Mouse (Mus musculus): ENCODE measurements at regions not wholly inside any gene's neighbourhood (a gene's known extent, or its start where the extent isn't known, plus 50 kb on each side); places are given as distances from the start of the nearest gene placed in this dataset.

DNA sequence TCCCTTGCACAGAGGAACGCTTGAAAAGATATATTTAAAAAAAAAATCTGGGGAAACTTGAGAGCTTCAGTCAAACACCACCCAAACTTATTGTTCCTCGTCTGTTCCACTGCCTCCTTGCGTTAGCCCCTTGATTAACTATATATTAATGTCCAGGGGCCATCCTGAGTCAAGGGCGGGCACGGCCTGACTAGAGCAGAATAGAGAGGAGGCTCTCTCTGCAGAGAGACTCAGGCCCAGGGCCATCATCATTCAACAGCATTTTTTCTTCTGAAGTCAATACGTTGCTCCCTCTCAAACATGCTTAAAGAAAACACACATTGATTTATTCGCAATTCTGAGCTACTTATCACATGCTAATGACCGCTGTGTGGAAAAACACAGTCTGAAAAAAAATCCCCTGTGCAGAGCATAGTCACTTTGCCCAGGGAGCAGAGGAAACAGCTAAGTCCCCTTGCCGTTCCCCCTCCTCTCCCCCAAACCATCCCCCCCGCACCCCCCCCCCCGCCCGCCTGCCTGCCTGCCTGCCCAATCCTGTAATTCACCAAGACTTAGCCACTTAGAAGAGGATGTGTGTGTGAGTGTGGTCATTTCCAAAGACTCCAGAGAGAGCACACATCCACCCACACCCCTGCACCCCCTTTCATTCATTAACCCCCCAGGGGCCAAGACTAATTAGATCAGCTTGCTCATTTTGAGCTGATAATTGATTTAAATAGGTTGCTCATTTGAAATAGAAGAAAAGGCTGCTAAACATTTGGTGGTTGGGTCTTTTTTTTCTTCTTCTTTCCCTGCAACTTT is 281.5 kb downstream of the Insig2 start:
- DNase-seq (ENCODE audit: low spot score): no peak

DNA sequence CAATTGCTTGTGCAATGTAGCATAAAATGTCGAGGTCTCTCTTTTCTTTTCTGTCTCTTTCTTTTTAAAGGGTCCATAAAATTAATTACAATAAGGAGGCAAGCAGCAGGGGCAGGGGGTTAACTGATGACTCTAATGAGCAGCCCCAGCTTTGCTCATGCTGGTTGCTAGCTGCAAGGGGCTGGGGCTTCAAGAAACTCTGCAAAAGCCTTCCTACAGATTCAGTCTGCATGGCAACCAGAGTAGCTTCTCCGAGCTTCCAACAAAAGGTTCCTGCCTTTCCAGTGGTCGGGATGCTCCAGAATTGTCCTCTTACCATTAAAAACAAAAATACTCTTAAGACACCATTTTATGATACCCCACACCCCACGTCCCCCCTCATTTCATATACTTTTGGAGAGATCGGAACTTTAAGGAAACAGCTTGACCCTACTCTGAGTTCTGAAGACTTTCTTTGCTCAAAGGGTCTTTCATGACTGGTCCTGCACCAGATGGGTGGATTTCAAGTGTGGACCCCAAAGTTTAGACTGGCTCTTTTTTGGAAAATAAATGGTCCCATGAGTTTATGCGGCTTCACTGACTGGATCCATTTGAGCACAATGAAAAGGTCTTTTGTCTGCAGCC is 280.8 kb downstream of the Insig2 start:
- DNase-seq (ENCODE audit: low spot score): no peak

DNA sequence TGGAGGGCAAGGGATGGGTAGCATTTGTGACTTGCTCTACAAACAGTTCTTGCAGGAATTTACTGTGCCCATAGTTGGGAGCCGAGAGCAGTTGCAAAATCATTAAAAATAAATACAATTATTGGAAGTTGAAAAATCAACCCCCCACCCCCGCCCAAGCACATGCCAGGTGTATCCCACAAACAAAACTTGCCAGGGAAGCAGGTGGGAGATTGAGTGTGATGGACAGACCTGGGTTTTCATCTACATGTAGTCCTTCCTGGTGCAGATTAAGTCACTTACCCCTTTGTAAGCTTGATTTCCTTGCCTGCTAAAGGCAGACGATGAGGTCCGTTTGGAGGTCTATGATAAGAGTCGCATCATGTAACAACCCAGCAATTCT is 280.3 kb downstream of the Insig2 start:
- no peak for DNase-seq (ENCODE audit: low spot score)

DNA sequence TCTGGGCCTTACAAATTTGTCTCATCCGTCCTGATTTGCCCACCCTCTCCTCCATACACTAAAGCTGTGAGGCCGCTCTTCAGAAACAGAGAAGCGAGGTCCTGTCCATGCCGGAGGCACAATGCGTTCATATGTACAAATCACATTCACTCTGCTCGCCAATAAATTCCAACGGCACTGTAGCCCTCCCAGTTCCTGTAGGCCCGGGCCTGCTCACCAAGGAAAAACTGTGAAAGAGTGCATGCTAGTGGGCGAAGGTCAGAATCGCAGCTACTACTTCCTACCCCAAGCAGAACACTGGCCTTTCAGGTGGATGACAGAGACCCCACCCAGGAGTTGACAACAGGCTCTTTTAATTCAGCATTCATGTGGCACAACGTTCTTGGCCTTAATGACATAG is 278.7 kb downstream of the Insig2 start:
- DNase-seq (ENCODE audit: low spot score): no peak

DNA sequence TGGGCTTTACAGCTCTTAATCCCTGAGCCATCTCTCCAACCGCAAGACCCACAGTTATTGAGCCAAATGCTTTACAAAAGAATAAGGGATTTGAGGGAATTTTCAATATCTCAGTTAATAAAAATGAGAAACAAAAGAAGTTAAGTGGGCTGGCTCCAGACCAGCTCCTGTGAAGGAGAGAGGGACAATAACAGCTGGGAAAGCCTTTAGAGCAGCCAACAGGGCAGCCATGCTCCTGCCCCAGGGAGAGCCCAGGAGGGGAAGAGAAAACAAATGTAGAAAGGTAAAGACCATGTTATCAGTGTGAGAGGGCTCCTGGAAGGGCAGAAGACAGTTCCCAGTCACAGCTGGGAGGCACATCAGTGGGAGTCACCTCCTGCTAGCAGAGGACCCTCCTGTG is 257.8 kb downstream of the Insig2 start:
- DNase-seq (ENCODE audit: low spot score): no peak

DNA sequence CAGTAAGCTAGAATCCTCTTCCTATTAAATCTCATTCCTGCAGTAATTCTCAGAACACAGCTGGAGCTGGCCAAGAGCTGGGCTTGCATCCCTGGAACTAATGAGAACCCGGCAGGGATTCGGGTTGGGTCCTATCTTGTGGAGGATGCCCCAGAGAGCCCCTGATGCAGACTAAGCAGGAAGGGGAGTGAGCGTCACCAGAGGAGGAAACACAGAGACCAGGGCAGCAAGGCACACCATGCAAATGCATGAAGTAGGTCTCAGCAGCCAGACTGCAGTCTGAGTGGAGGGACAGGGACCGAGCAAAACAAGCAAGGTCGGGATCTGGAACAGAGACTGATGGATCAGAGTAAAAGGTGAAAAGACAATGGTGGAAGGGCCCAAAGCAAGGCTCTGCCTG is 249.6 kb downstream of the Insig2 start:
- DNase-seq (ENCODE audit: low spot score): no peak

DNA sequence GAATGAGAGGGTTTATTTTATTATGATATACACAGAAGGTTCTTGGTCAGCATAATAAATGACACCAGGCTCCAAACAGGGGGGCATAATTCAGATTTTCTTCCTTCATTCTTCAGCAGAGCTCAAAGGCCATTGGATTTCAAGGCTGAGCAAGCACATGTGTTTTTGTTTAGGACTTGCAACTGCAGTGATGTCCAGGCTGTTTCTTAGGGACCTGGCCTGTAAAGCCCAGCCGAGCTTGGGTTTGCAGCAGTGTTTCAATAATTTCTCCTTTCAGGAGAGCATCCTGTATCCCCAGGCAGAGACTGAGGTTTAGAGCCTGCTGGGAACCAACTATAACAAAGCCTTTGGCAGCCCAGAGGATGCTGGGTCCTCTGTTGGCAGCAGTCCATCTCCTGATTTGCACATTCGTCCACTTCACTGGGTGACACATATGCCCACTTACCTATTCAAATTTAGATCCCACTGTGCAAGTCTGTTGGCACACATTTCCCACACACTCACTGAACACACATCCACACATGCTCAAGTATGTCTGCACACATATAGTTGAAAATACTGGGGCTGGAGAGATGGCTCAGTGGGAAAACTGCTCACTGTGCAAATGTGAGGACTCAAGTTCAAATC is 247.2 kb downstream of the Insig2 start:
- DNase-seq (ENCODE audit: low spot score): no peak

DNA sequence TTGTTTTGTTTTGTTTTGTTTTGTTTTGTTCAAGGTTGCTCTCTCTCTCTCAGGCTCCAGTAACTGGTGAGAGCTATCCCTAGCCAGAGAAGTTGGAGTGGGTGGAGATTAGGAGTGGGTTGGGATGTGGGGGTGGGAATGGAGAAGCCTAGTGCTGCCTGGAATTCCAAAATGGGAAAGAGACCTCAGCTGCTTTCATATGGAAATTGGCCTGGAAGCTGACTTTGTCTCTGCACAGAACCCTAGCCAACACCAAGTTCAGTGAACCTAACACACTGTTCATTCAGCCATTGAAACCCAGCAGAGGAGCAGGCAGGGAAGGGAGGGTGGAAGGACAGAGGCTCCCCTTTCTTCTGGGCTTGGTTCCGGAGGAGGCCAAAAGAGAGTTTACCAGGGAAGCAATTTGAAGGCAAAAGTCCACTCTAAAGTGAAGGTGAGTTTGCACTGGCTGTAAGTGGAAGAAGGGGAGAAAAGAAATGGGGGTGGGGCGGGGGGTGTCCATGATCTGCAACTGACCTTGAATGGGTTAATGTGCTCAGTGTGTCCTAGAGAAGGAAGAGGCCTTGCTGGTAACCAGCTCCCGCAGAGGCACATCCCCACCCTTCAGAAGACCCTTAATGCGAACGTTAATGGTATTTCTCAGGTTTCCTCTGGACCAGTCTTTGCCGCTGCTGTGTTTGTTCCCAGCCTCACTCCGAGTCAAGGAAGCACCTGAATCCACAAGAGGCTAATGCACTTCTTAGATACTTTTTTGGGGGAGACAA is 245.1 kb downstream of the Insig2 start:
- no peak for DNase-seq (ENCODE audit: low spot score)

DNA sequence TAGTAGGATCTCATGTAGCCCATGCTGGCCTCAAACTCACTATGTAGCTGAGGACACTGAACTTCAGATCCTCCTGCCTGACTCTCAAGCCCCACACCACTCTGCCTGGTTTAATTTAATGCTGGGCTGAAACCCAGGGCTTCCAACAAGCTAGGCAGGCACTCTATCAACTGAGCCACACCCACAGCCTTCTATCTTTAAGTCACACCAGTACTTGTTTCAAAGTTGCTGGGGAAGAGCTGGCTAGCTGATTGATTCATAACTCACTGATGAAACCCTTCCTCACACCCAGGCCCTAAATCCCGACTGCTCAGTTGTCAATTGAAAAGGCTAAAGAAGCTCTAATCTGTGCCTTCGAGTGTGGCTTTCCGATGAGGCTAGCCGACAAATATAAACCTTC is 241.8 kb downstream of the Insig2 start:
- no peak for DNase-seq (ENCODE audit: low spot score)

DNA sequence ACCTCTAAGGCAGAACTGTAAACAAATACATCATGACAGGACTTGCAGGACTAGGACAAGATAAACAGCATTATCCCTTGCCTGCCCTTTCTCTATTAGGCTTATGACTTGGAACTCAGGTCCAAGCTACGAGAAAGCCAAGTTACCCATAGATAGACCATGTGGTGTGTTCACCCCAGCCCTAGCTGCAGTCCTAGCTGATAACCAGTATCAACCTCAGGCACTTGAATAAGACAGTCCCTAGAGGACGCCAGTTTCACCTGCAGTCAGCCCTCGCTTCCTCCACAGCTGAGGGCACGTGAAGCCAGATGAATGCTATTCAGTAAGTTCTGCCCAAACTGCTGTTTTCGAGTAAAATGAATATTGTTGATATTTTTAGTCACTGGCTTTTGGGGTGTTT is 239.5 kb downstream of the Insig2 start:
- DNase-seq (ENCODE audit: low spot score): no peak

DNA sequence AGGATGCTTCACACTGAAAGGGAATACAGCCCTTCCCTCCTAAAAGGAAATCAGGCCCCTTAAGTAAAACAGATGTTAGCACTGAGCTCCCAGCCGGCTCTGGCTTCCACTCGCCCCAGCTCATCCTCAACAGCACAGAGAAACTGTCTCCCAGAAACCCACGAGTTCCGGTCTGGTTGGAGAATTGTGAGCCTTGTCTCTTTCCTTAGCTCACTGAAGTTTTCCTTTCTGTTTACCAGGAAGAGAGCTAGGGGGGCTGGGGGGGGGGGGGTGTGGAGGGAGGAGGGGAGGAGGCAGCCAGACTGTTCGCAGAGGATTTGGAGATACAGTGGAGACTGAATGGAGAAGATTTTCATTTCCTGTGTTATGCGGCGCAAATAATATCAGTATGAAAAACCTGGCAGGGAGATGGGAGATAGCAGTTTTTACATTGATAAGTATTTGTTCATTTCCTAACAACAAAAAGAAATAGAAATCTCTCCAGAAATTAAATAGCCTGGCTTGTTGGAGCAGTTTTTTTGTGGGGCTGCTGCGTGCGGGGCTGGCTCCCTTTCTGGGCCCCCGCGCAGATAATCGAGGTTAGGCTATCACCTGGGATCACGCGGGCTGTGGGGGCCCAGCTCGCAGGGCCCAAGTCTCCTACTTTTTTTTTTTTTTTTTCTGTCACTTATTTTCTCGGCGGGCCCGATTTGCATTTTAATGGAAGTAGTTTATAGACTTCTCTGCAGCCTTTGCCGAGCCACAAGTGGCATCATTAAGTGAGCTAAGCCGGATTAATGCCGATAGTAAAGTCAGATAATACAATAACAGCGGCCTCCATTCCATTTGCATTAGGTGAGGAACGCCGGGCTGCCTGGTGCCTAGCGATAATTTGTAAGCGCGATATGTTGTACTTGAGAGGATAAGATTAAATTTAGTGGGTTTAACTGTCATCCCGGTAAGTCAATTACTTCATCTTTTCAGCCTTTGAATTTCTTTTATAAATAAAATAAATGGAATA is 235.5 kb downstream of the Insig2 start:
- no peak for DNase-seq (ENCODE audit: low spot score)

DNA sequence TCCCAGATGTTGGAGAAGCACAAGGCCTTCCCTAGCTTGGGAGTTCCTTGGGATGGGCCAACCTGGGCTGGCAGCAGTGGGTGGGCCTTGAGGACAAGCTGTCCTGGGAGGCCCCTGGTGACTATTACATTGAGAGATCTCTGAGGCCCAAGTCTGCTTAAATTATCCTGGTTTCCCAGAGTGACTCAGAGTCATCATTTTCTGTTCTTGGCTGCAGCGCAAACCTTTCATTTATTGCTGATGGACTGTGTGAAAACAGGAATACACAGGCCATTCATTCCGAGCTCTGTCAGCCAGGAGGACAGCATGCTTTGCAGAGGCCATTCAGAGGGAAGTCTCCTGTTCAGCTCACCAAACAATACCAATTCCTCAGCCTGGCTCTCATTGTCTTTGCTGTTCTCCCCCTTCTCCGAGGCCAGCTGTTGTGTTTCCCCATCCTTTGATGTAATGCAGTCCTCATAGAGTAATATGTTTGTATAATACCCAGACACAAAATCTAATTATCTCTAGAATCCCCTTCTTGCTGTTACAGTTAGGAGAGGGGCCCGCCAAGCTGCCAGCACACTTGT is 220.5 kb downstream of the Insig2 start:
- no peak for DNase-seq (ENCODE audit: low spot score)

DNA sequence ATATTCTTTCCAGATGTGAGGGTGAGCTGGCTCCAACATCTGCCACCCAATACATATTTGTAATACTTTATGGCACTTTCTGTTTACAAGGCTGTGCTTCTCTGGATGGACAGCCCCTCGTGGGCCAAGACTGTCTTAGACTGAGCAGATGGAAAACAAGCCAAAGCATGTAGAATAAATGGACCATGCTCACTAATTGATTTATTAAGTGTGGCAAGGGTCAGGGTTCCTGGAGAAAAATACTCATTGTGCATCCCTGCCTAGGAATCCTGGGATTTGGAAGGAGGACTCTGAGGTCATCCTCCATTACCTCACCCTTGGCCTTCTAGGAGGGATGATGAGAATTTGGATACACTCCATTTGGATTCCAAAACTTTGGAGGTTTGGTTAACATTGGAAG is 219.9 kb downstream of the Insig2 start:
- no peak for DNase-seq (ENCODE audit: low spot score)

DNA sequence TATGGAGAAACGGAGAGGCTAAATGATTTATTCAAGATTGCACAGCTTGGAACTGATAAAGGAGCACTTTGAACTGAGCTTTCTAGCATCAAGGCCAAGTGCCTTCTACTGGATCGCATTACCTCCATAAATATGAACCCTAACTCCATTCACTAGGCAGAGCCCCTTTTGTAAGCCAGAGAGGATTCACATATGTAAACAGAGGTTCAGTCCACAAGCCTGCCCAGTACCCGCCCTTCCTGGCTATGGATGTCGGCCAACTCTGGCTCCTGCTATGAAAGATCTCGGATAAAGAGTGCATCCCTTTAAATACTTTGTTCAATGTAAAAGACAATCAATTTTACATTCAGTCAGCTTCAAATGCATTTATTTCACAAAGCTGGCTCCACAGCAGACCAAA is 215.8 kb downstream of the Insig2 start:
- no peak for DNase-seq (ENCODE audit: low spot score)

DNA sequence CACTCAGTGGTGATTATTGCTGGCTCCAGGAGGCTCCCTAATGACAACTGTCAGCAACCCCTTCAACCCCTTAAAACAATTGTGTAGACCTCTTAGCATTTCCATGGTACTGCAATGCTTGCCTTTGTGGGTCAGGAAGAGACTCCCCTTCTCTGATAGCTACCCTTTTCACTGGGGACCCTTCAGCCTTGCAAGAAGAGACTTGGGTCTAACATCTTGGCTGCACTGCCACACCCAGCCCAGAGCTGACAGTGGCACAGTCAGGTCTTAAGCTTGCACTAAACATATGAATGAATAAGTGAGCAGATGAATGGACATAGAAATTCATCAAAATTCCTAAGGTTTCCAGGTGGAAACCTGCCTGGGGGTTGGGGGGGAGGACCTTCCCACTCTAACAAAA is 209.0 kb downstream of the Insig2 start:
- no peak for DNase-seq (ENCODE audit: low spot score)

DNA sequence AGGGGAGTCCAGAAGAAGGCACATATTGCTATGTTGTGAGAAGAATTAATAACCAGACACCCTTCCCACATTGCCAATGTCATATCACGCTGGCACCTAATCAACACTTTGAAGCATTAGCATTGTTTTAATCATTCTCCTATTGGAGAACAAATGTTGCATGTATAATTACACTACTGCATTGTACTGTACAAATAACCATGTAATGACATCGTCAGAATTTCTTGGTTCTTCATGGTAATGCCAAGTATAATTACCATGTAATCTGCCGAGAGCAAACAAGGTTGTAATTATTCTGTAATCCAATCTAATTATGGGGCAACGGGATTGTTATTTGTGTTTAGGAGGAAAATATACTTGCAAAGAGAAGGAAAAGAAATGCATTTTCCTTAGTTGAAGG is 196.1 kb downstream of the Insig2 start:
- DNase-seq (ENCODE audit: low spot score): no peak

DNA sequence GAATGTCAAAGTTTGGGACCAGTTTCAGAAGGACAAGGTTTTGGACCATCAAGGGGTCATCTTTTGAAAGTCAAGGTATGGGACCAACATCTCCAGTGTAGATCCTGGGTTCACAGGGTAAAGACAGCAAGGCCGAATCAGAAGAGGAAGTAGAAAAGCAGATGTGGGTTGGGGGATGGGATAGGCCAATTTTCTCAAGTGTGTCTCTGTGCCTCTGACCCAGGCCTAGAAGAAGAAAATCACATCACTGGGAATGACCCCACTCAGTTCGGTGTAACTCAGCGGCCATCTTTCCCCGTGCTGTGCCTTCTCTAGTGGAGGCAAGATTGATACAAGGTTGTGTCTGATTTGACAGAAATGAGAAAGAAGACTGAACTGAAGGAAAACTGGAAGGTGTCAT is 195.5 kb downstream of the Insig2 start:
- DNase-seq (ENCODE audit: low spot score): no peak

DNA sequence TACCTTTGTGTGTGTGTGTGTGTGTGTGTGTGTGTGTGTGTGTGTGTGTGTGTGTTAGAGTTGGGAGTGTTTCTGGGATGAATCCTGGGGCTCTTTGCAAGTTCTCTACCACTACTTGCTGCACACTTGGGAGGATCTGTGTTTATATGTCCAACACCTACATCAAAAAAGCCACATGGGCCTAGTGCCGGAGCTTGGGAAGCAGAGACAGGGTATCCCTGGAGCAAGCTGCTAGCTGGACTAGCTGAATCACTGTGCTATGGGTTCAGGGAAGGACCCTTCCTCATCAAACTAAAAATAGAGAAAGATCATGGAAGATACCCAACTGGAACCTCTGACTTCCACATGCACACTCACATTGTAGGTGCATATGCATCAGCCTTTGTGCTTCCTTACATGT is 187.4 kb downstream of the Insig2 start:
- DNase-seq (ENCODE audit: low spot score): no peak

DNA sequence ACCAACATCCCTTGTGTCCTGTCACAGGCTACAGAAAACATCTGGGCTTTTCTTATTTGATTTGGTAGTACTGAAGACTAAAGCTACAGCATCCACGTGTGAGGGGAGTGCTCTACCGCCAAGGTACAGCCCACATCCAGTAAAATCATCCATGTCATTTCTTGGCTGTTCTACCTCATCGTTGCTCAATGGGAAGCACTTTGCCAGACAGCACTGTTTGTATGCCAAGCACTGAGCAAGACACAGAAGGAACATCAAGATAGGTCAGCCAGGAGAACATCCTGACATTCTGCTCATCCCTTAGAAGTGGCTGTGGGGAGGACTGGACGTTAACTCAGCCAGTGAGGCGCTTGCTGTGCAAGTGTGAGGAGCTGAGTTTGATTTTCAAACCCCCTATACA is 178.9 kb downstream of the Insig2 start:
- no peak for DNase-seq (ENCODE audit: low spot score)

DNA sequence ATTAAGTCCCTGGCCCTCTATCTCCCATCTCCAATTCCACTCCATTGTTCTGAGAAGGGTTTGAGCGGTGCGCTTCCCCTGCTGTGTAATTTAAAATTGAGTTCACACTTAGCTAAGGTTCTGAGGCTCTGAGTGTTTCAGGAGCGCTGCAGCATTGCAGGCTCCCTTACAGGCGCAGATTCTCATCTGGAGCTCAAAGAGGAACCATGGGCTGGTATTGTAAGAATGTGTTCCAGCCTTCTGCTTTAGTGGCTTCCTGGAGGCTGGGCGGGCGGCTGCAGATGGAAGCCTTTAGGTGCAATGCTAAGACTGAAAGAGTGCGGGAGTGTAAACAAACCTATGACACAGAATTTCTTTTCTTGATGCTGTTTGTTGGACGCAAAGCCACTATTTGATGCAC is 177.8 kb downstream of the Insig2 start:
- DNase-seq (ENCODE audit: low spot score): no peak

DNA sequence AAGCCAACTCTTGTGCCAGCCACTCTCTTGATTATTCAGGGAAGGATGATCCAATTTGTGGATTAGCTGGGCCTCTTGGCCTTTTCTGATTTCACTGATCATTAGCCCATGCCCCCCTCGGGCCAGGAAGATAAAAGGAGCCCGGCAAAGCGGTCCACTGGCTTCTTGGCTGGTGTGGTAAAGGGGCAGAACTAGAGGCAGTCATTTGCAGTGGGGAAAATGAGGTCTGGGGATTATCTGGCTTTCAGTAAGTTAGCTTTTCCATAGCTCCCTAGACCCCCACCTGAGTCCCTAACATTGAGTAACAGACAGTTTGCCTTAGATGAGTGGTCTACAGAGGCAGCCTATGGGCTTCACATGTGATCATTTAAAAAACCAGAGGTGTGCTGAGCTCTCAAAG is 163.7 kb downstream of the Insig2 start:
- no peak for DNase-seq (ENCODE audit: low spot score)
